Mouse (Mus musculus): Measurements from ENCODE around the gene Pla2g7. TPM values are rescaled to one million over a fixed set of nuclear protein-coding genes. Genes with fewer than 3 reads are reported as not detected.

Gene Pla2g7
- polyA plus RNA-seq (2017; shearing (Covaris generic)) = 0.62 TPM

DNA sequence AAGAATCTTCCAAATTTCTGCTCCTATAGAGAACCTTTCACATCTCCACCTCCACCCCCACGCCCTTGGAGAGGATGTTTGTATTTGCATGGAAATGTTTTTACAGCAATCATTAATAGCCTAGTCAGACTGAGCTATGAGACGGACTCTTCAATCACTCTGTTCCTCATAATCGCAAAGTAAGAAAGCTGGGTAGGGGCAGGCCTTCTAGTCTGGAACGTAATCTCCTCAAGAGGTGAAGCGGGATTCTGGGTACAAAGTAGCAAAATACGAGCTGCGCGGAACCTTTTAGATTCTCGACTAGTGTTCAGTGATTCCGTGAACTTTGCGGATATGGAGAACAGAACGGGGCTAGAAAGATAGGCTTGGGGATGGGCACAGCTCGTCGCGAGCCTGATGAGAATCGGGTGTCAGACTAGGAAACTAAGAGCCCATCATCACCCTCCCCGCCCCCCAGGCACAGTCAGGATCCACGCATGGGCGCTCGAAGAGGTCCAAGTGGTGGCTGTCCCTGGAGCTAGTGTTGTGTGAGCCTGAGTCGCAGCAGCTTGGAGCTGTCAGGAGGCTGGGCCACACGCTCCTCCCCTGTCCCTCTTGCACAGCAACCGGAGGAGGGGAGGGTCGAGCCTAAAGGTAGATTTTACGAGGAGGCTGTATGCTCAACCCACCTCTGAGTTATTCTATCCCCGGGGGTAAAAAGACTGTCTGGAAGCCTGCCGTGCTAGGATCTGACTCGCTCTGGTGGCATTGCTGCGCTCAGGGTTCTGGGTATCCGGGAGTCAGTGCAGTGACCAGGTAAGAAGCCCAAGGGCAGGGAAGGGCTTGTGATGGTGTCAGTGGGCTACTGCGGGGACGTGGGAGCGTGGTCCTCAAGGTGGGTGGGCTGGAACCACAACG, at the start of gene Pla2g7:
Gene Pla2g7 (plus strand): TSS at position 107 of the 897 bp plus-strand sequence.

DNA sequence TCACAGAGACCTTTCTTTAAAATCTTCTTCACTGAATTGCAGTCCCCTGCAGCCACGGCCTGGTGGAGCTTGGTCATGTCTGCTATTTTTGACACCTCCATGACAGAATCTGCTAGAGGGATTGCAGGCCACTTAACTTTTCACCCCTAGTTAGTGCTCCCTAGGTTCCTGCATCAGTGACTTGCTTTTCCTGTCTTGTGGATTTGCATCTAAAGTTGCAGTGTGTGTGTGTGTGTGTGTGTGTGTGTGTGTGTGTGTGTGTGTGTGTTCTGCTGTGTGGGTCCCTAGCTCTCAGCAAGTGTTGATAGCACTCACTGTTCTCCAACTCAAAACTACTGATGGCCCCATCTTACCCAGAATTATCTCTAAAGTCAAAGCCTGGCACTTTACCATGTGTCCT, 24.4 kb upstream of the Pla2g7 start, which contains the start of gene Ankrd66:
Gene Ankrd66 (minus strand): TSS at position 101 of the 400 bp plus-strand sequence.

GRCm38 (mm10) chr17:43629496-43630426, 61.9 kb downstream of the Pla2g7 start, which contains the start of gene Tdrd6:
Gene Tdrd6, minus strand, starts transcription at chr17:43630299.

Other genes starting within 250 kb of the Pla2g7 start
- gene Adgrf5, start 207.6 kb upstream of the Pla2g7 start, polyA plus RNA-seq (2017; shearing (Covaris generic)) = 0.07 TPM
- gene Mep1a, start 65.3 kb upstream of the Pla2g7 start, polyA plus RNA-seq (2017; shearing (Covaris generic)) = not detected
- gene Ankrd66, start 24.5 kb upstream of the Pla2g7 start, polyA plus RNA-seq (2017; shearing (Covaris generic)) = not detected
- not detected for gene Tdrd6, start 62.2 kb downstream of the Pla2g7 start, polyA plus RNA-seq (2017; shearing (Covaris generic))
- 14.8 TPM for gene Slc25a27, start 99.1 kb downstream of the Pla2g7 start, polyA plus RNA-seq (2017; shearing (Covaris generic))
- 0.93 TPM for gene Cyp39a1, start 99.3 kb downstream of the Pla2g7 start, polyA plus RNA-seq (2017; shearing (Covaris generic))
- not detected for gene Rcan2, start 233.3 kb downstream of the Pla2g7 start, polyA plus RNA-seq (2017; shearing (Covaris generic))